Mouse (Mus musculus) bone marrow macrophage, adult 2 months (primary cell): ENCODE results near the gene Camsap1.

ENCODE experiments used
- CTCF ChIP-seq: IDR thresholded peaks from 2 replicates; pipeline ENCODE4 v1.5.1; 2012; ENCODE audit warnings: low read depth, mild to moderate bottlenecking, low read length, moderate library complexity
- POLR2A ChIP-seq: IDR thresholded peaks from 2 replicates; pipeline ENCODE4 v1.6.1; 2012; ENCODE audit warnings: mild to moderate bottlenecking, low read depth, low read length, borderline replicate concordance

DNA sequence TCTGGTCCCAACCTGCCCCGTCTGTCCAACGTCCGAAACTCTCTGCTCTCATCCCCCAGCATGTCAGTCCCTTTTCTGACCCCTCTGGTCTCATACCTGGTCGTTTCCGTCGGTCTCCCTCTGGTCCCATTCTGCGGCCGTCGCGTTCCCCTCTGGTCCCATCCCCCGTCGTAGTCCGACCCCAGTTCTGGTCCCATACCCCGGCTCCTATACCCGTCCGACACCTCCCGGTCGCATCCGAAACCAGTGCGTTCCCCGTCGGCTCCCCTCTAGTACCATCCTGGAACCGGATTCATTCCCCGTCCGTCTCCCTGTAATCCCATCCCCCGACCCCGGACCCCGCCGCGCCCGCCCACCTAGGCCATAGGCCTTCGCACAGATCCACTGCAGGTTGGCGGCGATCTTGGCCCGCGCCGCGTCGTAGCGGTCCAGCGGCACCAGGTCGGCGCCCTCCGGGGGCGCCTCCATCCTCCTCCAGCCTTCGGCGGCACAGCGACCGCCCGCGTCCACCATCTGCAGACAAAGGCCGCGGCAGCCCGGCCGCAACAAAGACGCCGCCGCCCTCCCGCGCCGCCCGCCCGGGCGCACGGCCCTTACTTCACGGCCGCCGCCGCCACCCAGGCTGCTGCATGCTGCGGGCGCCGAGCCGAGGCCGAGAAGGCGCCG is 523 bp downstream of the Camsap1 start:
- no peak for TF ChIP-seq CTCF
- TF ChIP-seq POLR2A = no peak
